Mouse (Mus musculus) thymus, adult 2 months (tissue): Measurements from ENCODE around the gene Eng. TPM values are rescaled to one million over a fixed set of nuclear protein-coding genes. Genes with fewer than 3 reads are reported as not detected.

Experiments used
- DNase-seq: peaks from one replicate; pipeline ENCODE4 v3.0.0; 2021
- H3K27ac ChIP-seq: fragments of 200-500 bp; 2 replicates; pipeline ENCODE4 v1.5.1; 2012; ENCODE audit warnings: low read length, control low read depth; ENCODE audit not compliant: control insufficient read depth, insufficient read depth
- H3K27me3 ChIP-seq: fragments of 200-500 bp; 2 replicates; pipeline ENCODE4 v1.6.1; 2012; ENCODE audit warnings: mild to moderate bottlenecking, low read length, moderate library complexity, mixed read lengths; ENCODE audit not compliant: control insufficient read depth, insufficient read depth
- H3K36me3 ChIP-seq: fragments of 200-500 bp; 2 replicates; pipeline ENCODE4 v1.6.1; 2012; ENCODE audit warnings: mild to moderate bottlenecking, low read length, moderate library complexity; ENCODE audit not compliant: control insufficient read depth, insufficient read depth
- H3K4me1 ChIP-seq: fragments of 200-500 bp; replicated peaks from 2 replicates; pipeline ENCODE4 v1.6.1; 2012; ENCODE audit warnings: low read length; ENCODE audit not compliant: control insufficient read depth, insufficient read depth
- H3K4me3 ChIP-seq: fragments of 200-500 bp; 2 replicates; pipeline ENCODE4 v1.5.1; 2012; ENCODE audit warnings: mild to moderate bottlenecking, low read length, control low read depth, moderate library complexity; ENCODE audit not compliant: control insufficient read depth, insufficient read depth
- CTCF ChIP-seq: fragments of 200-500 bp; IDR thresholded peaks from 2 replicates; pipeline ENCODE4 v1.5.1; 2012; ENCODE audit warnings: mild to moderate bottlenecking, control low read depth, low read length, moderate library complexity, borderline replicate concordance; ENCODE audit not compliant: control insufficient read depth, poor library complexity, insufficient read depth; ENCODE audit errors: extremely low read depth
- POLR2A ChIP-seq: fragments of 200-500 bp; IDR thresholded peaks from 2 replicates; pipeline ENCODE4 v1.6.1; 2012; ENCODE audit warnings: mild to moderate bottlenecking, low read length, control low read depth, moderate library complexity; ENCODE audit not compliant: control insufficient read depth, poor library complexity, insufficient read depth; ENCODE audit errors: extremely low read depth
- WGBS: fragments of 180-500 bp; shearing (Covaris S2); methylation state at CpG from one replicate; pipeline ENCODE4 v1.1.7; 2018; 5-methylcytosine and 5-hydroxymethylcytosine counted together
- polyA plus RNA-seq: library from polyadenylated mRNA; depleted of rRNA; stranded (reverse); fragments of >200 nt; gene quantifications from 2 replicates; pipeline ENCODE4 v1.2.3, GENCODE M21; 2012; rRNA removed

Eng gene
- polyA plus RNA-seq: 62.1 and 66.1 TPM in 2 replicates

GRCm38 (mm10) chr2:32646379-32647056, at the start of gene Eng:
Gene Eng (plus strand): TSS chr2:32646595.
- peaks cover 11% of the 10 kb centered on the region for H3K4me1 ChIP-seq

DNA sequence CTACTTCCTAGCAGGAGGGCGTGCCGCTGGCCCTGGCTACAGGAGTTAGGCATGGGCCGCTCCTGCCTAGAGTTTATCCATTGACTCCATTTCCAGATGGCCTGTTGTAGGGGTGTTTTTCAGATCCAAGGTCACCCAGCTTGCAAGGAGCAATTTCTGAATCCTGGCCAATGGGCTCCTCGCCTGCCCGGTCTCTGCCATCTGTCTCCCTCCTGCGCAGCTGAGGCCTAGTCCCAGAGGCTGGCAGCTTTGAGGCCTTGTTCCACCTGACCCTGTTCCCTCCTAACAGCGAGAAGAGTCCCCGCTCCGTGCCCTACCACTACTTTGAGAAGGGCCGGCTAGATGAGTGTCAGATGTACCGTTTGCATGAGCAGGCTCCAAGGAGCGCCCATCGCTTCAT, 49.7 kb upstream of the Eng start:
- Histone ChIP-seq H3K27me3 (no peaks in the 10 kb centered on the region), H3K27ac (no peak overlapping the region), H3K36me3 (no peaks in the 10 kb centered on the region), H3K4me1 (no peaks in the 10 kb centered on the region; the same call in 1 of the 2 replicates), H3K4me3 (no peak overlapping the region)
- DNase-seq: no peak
- TF ChIP-seq CTCF (no peak), POLR2A (no peak)
- 96% methylated on average over 13 of the region's 13 CpGs for WGBS

More at GRCm38 (mm10) chr2:32646379-32647056, at the start of gene Eng:
- H3K4me3 ChIP-seq: peak within 1 kb of the TSS; percentile 54
- H3K27ac ChIP-seq: no peak within 1 kb of the TSS
- 7% methylated on average over 31 of the region's 31 CpGs for WGBS
- no peak for TF ChIP-seq POLR2A
- 0 out of 2 replicates have a peak, but pooled peaks have one; percentile 15 for TF ChIP-seq CTCF
- DNase-seq: peak; percentile 47
- H3K36me3 ChIP-seq: no peaks in the 10 kb centered on the region
- H3K27me3 ChIP-seq: no peaks in the 10 kb centered on the region

DNA sequence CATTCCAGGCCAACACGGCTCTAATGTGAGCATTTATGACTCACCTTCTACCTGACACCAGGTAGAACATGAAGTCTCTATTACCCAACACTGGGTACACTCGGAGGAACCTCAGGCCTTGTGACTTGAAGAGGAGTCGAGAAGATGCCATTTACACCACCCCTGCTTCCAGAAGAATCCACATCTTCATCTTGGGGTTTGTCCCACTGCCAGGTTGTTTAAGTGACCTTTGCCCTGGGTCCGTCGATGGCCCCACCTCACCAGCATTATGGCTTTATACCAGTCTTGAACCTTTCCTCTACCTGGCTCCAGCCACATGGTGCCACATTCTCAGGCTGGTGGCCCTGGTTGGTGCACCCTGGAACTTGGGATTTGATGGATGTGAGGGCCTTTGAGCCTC, 49.1 kb upstream of the Eng start:
- no peaks in the 10 kb centered on the region for H3K36me3 ChIP-seq
- peaks cover 2% of the 10 kb centered on the region; the same call in 1 of the 2 replicates for H3K4me1 ChIP-seq
- DNase-seq: no peak
- TF ChIP-seq POLR2A (no peak), CTCF (no peak)
- WGBS: 96% methylated on average over 5 of the region's 5 CpGs
- H3K4me3 ChIP-seq: no peak overlapping the region
- H3K27ac ChIP-seq: no peak overlapping the region
- H3K27me3 ChIP-seq: no peaks in the 10 kb centered on the region

DNA sequence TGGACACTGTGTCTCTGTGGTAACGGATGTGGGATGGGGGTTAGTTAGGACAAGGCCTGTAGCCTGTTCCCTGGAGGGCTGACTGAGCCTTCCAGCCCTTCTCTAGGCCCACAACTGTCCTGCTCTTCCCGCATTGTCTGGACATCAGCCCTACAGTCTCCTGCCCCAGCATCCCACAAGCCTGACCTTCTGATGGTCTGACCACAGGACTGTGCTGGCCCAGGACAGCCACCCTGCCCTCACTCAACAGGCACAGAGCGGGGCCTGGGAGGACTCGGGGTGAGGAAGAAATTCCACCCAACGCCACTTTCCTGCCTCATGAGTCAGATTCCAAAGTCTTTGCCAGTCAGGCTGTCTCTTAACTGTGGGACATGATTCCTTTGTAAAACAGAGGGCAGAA, 48.7 kb upstream of the Eng start:
- WGBS: 94% methylated on average over 5 of the region's 5 CpGs
- Histone ChIP-seq H3K27me3 (no peaks in the 10 kb centered on the region), H3K27ac (no peak overlapping the region), H3K36me3 (no peaks in the 10 kb centered on the region), H3K4me1 (peaks cover 6% of the 10 kb centered on the region), H3K4me3 (no peak overlapping the region)
- DNase-seq: no peak
- TF ChIP-seq POLR2A: no peak
- no peak for TF ChIP-seq CTCF

- DNase-seq: no peak
- no peak overlapping the region for H3K4me3 ChIP-seq
- H3K27me3 ChIP-seq: no peaks in the 10 kb centered on the region
- H3K36me3 ChIP-seq: no peaks in the 10 kb centered on the region
- H3K4me1 ChIP-seq: peaks cover 6% of the 10 kb centered on the region
- H3K27ac ChIP-seq: no peak overlapping the region
- 94% methylated on average over 8 of the region's 8 CpGs for WGBS
- TF ChIP-seq POLR2A: no peak
These were observed 47.9 kb upstream of the Eng start for GRCm38 (mm10) chr2:32598506-32598905.

- Histone ChIP-seq H3K27ac (no peak within 1 kb of the TSS), H3K4me1 (peaks cover 6% of the 10 kb centered on the region), H3K4me3 (no peak within 1 kb of the TSS), H3K27me3 (no peaks in the 10 kb centered on the region), H3K36me3 (no peaks in the 10 kb centered on the region)
- 90% methylated on average over 3 of the region's 3 CpGs for WGBS
- DNase-seq: no peak
- no peak for TF ChIP-seq POLR2A
- no peak for TF ChIP-seq CTCF
These were observed 47.0 kb upstream of the Eng start, which contains the start of gene St6galnac6 for GRCm38 (mm10) chr2:32599409-32599808. Gene St6galnac6 (plus strand): TSS chr2:32599709.

DNA sequence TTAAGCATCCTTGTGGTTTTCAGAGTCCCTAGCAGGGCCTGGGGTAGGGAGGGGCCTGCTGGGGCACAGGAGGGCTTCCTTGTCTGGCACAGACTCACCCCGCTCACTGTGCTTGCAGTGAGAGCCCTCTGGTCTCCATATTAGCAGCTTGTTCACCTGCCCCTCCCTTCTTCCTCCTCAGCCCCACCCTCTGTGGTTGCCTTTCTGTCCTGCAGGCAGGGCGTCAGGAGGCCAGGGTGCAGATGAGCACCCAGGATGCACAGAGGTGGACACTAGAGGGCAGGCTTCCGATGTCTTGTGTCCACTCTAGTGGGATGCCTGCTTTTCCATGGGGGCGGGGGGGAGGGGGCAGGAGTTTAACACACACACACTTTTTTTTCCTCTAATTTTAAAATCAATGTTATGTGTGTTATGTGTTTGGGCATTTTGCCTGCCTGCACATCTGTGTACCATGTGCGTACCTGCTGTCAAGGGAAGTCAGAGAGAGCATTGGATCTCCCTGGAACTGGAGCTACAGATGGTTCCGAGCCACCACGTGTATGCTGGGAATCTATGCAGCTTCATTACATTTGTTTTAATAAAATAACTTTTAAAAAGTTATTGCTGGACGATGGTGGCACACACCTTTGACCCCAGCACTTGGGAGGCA, 44.9 kb upstream of the Eng start:
- H3K4me1 ChIP-seq: peaks cover 8% of the 10 kb centered on the region
- peak; percentile 32 for DNase-seq

More for the DNA sequence above, 44.9 kb upstream of the Eng start:
- 55% methylated on average over 8 of the region's 8 CpGs for WGBS
- no peaks in the 10 kb centered on the region for H3K27me3 ChIP-seq
- TF ChIP-seq POLR2A: no peak
- TF ChIP-seq CTCF: no peak
- H3K27ac ChIP-seq: no peak overlapping the region
- H3K36me3 ChIP-seq: no peaks in the 10 kb centered on the region
- H3K4me3 ChIP-seq: no peak overlapping the region
